Mouse (Mus musculus) brain, embryonic 14.5 days (tissue): ENCODE data around the gene Taf4.

Experiments
- CTCF ChIP-seq: fragments of 200-500 bp; IDR thresholded peaks from 2 replicates; pipeline ENCODE4 v1.5.1; 2012; ENCODE audit warnings: inconsistent platforms, mild to moderate bottlenecking, moderate library complexity, borderline replicate concordance; ENCODE audit not compliant: insufficient read depth, insufficient read length; ENCODE audit errors: extremely low read depth
- POLR2A ChIP-seq: fragments of 200-500 bp; IDR thresholded peaks from 2 replicates; pipeline ENCODE4 v1.6.1; 2012; ENCODE audit warnings: mild to moderate bottlenecking, inconsistent platforms, borderline replicate concordance; ENCODE audit not compliant: poor library complexity, insufficient read depth, insufficient read length, severe bottlenecking; ENCODE audit errors: extremely low read depth

DNA sequence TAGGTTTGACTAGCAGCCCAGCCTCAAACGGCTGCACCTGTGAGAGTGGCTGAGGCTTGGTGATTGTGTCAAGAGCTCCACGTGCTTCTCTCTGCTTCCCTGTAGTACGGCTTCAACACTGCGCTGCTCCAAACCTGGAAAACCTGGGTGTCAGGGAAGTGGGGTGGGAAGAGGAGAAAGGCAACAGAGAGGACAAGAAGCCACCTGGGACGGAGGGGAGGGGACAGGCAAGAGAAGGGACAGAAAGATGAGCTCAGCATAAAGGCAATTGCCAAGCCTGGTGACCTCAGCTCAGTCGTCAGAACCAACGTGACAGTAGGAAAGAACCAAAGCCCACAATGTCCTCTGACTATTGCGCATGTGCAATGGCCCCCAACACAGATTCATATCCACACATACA lies 44.5 kb upstream of the Taf4 start:
- TF ChIP-seq CTCF (no peak), POLR2A (no peak)
